Mouse (Mus musculus): ENCODE measurements around the gene Gm20388. TPM values are rescaled to one million over a fixed set of nuclear protein-coding genes. Genes with fewer than 3 reads are reported as not detected.

Gm20388 gene
- polyA plus RNA-seq, 1 experiment from 2014 or later: not detected

- no peak for ATAC-seq (ENCODE audit: insufficient number of reproducible peaks, insufficient read depth, low FRiP score, low read depth)
- peaks cover 17 to 29% of the 10 kb centered on the region in 2 experiments for H3K4me1 ChIP-seq (ENCODE audit: control insufficient read depth in 2 of 2, insufficient read depth in 2 of 2, low read length in 2 of 2)
- H3K27me3 ChIP-seq (ENCODE audit: control insufficient read depth, insufficient read depth, low read length): no peaks in the 10 kb centered on the region
- H3K27ac ChIP-seq (replicated peaks in 1 of 2; ENCODE audit: control insufficient read depth in 1 of 2, insufficient read depth in 1 of 2, low read depth in 2 of 2, low read length in 2 of 2): peak overlapping the region; percentile 84 to 92
- no peak overlapping the region for H3K4me3 ChIP-seq (ENCODE audit: control insufficient read depth in 1 of 2, insufficient read depth in 1 of 2, low read depth in 1 of 2, low read length in 2 of 2)
- 0 out of 2 replicates have a peak overlapping the region, but pooled peaks have one; percentile 90 for H3K9ac ChIP-seq (ENCODE audit: low read length)
- 40% methylated on average over 2 of the region's 2 CpGs for WGBS
- no peaks in the 10 kb centered on the region for H3K36me3 ChIP-seq (ENCODE audit: control insufficient read depth, insufficient read depth, low read length)
- H3K9me3 ChIP-seq (ENCODE audit: control insufficient read depth, low read length): no peaks in the 10 kb centered on the region
- 0 out of 2 replicates have a peak overlapping the region, but pooled peaks have one; percentile 79 for H3K4me2 ChIP-seq (ENCODE audit: low read length)
These were observed 4319.2 kb downstream of the Gm20388 start for GRCm38 (mm10) chr8:124229883-124230282.

DNA sequence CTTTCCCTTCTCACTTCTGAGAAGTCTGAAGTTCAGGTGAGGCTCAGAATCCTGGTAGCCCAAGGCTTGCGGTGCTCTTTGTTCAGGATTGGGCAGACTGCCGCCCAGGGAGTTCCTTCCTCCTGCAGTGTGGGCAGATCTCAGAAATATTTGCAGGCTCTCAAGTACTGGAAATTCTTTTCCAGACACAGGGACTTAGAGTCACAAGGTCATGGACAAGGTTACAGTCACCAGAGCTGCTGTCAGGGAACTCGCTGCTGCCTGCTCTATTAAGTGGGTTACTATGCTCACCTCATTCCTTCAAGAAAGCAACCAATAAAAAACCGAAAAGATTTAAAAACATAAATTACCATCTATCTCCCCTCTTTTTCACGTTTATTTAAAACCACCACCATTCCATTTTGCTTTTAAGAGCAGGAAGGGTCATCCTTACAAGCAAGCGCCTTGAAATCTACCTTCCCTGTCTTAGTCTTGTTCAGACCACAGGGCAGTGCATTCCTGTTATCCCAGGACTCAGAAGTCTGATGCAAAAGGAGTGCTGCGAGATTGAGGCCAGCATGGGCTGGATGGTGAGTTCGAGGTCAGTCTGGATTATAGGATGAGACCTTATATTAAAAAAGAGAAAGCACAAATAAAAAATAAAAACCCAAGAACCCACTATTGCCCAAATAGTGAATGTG is 4320.0 kb downstream of the Gm20388 start:
- H3K9ac ChIP-seq (ENCODE audit: low read length): peak overlapping the region; percentile 90
- peak overlapping the region; percentile 71 to 92 for H3K4me3 ChIP-seq (ENCODE audit: control insufficient read depth in 1 of 2, insufficient read depth in 1 of 2, low read depth in 1 of 2, low read length in 2 of 2)
- peak; percentile 20; the same call in 1 of the 2 replicates for ATAC-seq (ENCODE audit: insufficient number of reproducible peaks, insufficient read depth, low FRiP score, low read depth)
- peaks cover 17 to 31% of the 10 kb centered on the region in 2 experiments for H3K4me1 ChIP-seq (ENCODE audit: control insufficient read depth in 2 of 2, insufficient read depth in 2 of 2, low read length in 2 of 2)
- no peaks in the 10 kb centered on the region for H3K27me3 ChIP-seq (ENCODE audit: control insufficient read depth, insufficient read depth, low read length)
- peak overlapping the region; percentile 84 to 92 for H3K27ac ChIP-seq (replicated peaks in 1 of 2; ENCODE audit: control insufficient read depth in 1 of 2, insufficient read depth in 1 of 2, low read depth in 2 of 2, low read length in 2 of 2)
- no peaks in the 10 kb centered on the region for H3K36me3 ChIP-seq (ENCODE audit: control insufficient read depth, insufficient read depth, low read length)
- H3K4me2 ChIP-seq (ENCODE audit: low read length): peak overlapping the region; percentile 79
- no peaks in the 10 kb centered on the region for H3K9me3 ChIP-seq (ENCODE audit: control insufficient read depth, low read length)
- WGBS: 20% methylated on average over 8 of the region's 8 CpGs

- Histone ChIP-seq H3K27me3 (ENCODE audit: control insufficient read depth, insufficient read depth, low read length) (no peaks in the 10 kb centered on the region), H3K27ac (replicated peaks in 1 of 2; ENCODE audit: control insufficient read depth in 1 of 2, insufficient read depth in 1 of 2, low read depth in 2 of 2, low read length in 2 of 2) (peak within 1 kb of the TSS; percentile 84 to 92), H3K4me1 (ENCODE audit: control insufficient read depth in 2 of 2, insufficient read depth in 2 of 2, low read length in 2 of 2) (peaks cover 17 to 35% of the 10 kb centered on the region in 2 experiments), H3K4me3 (ENCODE audit: control insufficient read depth in 1 of 2, insufficient read depth in 1 of 2, low read depth in 1 of 2, low read length in 2 of 2) (peak within 1 kb of the TSS; percentile 71 to 92), H3K4me2 (ENCODE audit: low read length) (peak within 1 kb of the TSS; percentile 79), H3K36me3 (ENCODE audit: control insufficient read depth, insufficient read depth, low read length) (no peaks in the 10 kb centered on the region), H3K9ac (ENCODE audit: low read length) (peak within 1 kb of the TSS; percentile 90), H3K9me3 (ENCODE audit: control insufficient read depth, low read length) (no peaks in the 10 kb centered on the region)
- WGBS: under 1% methylated on average over 45 of the region's 53 CpGs
- peak; percentile 79 for ATAC-seq (ENCODE audit: insufficient number of reproducible peaks, insufficient read depth, low FRiP score, low read depth)
These were observed 4320.5 kb downstream of the Gm20388 start, which contains the start of gene Galnt2 for GRCm38 (mm10) chr8:124231176-124231484. Galnt2 (plus strand) TSS chr8:124231391.

DNA sequence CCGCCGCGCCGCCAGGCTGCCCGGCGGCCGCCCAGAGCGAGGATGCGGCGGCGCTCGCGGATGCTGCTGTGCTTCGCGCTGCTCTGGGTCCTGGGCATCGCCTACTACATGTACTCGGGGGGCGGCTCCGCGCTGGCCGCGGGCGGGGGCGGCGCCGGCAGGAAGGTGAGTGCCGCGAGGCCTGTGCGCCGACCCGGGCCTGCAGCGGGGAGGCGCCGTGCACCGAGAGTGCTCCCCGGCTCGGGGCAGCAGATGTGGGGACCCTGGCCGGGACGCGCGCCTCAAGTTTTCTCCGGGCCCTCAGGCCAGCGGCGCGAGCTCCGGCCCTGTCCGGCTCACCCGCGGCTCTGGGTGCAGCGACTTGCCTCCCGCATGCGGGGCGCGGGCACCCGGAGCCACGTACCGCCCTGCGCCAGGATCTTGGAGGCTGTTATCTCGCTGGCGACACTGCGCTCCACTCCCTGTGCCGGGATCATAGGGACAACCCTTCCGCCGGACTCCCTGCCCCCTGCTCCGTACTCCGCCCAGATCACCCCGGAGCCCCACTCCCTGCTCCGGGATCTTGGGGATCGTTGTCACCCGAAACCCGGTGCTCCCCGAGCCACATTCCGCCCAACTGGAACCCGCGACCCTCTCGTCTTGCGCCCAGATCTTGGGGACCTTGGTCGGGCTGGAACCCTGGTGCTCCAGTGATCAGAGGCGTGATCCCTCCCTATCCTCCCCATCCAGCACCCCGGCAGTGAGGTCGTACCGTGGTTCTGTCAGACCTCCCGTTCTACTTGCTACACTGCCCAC is 4321.0 kb downstream of the Gm20388 start:
- ATAC-seq (ENCODE audit: insufficient number of reproducible peaks, insufficient read depth, low FRiP score, low read depth): peak; percentile 71
- H3K4me1 ChIP-seq (ENCODE audit: control insufficient read depth in 2 of 2, insufficient read depth in 2 of 2, low read length in 2 of 2): peaks cover 17 to 35% of the 10 kb centered on the region in 2 experiments
- H3K9me3 ChIP-seq (ENCODE audit: control insufficient read depth, low read length): no peaks in the 10 kb centered on the region
- H3K27me3 ChIP-seq (ENCODE audit: control insufficient read depth, insufficient read depth, low read length): no peaks in the 10 kb centered on the region
- peak overlapping the region; percentile 90 for H3K9ac ChIP-seq (ENCODE audit: low read length)
- under 1% methylated on average over 65 of the region's 83 CpGs for WGBS
- H3K4me2 ChIP-seq (ENCODE audit: low read length): peak overlapping the region; percentile 79
- peak overlapping the region in 1 of 2 experiments; percentile 92; a peak in 2 of 4 replicates for H3K27ac ChIP-seq (replicated peaks in 1 of 2; ENCODE audit: control insufficient read depth in 1 of 2, insufficient read depth in 1 of 2, low read depth in 2 of 2, low read length in 2 of 2)
- H3K4me3 ChIP-seq (ENCODE audit: control insufficient read depth in 1 of 2, insufficient read depth in 1 of 2, low read depth in 1 of 2, low read length in 2 of 2): peak overlapping the region; percentile 71 to 92
- no peaks in the 10 kb centered on the region for H3K36me3 ChIP-seq (ENCODE audit: control insufficient read depth, insufficient read depth, low read length)

GRCm38 (mm10) chr8:124232280-124232600 is 4321.6 kb downstream of the Gm20388 start:
- Histone ChIP-seq H3K27me3 (ENCODE audit: control insufficient read depth, insufficient read depth, low read length) (no peaks in the 10 kb centered on the region), H3K9me3 (ENCODE audit: control insufficient read depth, low read length) (no peaks in the 10 kb centered on the region), H3K4me2 (ENCODE audit: low read length) (peak overlapping the region; percentile 79), H3K9ac (ENCODE audit: low read length) (peak overlapping the region; percentile 90), H3K36me3 (ENCODE audit: control insufficient read depth, insufficient read depth, low read length) (no peaks in the 10 kb centered on the region), H3K4me3 (ENCODE audit: control insufficient read depth in 1 of 2, insufficient read depth in 1 of 2, low read depth in 1 of 2, low read length in 2 of 2) (peak overlapping the region; percentile 71 to 92), H3K27ac (replicated peaks in 1 of 2; ENCODE audit: control insufficient read depth in 1 of 2, insufficient read depth in 1 of 2, low read depth in 2 of 2, low read length in 2 of 2) (no peak overlapping the region), H3K4me1 (ENCODE audit: control insufficient read depth in 2 of 2, insufficient read depth in 2 of 2, low read length in 2 of 2) (peaks cover 17 to 35% of the 10 kb centered on the region in 2 experiments)
- ATAC-seq (ENCODE audit: insufficient number of reproducible peaks, insufficient read depth, low FRiP score, low read depth): no peak
- 6% methylated on average over 18 of the region's 18 CpGs for WGBS

- Histone ChIP-seq H3K36me3 (ENCODE audit: control insufficient read depth, insufficient read depth, low read length) (no peaks in the 10 kb centered on the region), H3K9ac (ENCODE audit: low read length) (no peak overlapping the region)
These were observed 4323.9 kb downstream of the Gm20388 start for GRCm38 (mm10) chr8:124234496-124234895.

GRCm38 (mm10) chr8:124235536-124235935 is 4324.9 kb downstream of the Gm20388 start:
- H3K4me1 ChIP-seq (ENCODE audit: control insufficient read depth in 2 of 2, insufficient read depth in 2 of 2, low read length in 2 of 2): peaks cover 27 to 52% of the 10 kb centered on the region in 2 experiments
- 81% methylated on average over 4 of the region's 4 CpGs for WGBS

More at GRCm38 (mm10) chr8:124234496-124234895, 4323.9 kb downstream of the Gm20388 start:
- H3K4me1 ChIP-seq (ENCODE audit: control insufficient read depth in 2 of 2, insufficient read depth in 2 of 2, low read length in 2 of 2): peaks cover 26 to 50% of the 10 kb centered on the region in 2 experiments
- no peaks in the 10 kb centered on the region for H3K9me3 ChIP-seq (ENCODE audit: control insufficient read depth, low read length)
- 61% methylated on average over 2 of the region's 2 CpGs for WGBS
- no peak for ATAC-seq (ENCODE audit: insufficient number of reproducible peaks, insufficient read depth, low FRiP score, low read depth)
- H3K4me2 ChIP-seq (ENCODE audit: low read length): no peak overlapping the region
- H3K27ac ChIP-seq (replicated peaks in 1 of 2; ENCODE audit: control insufficient read depth in 1 of 2, insufficient read depth in 1 of 2, low read depth in 2 of 2, low read length in 2 of 2): no peak overlapping the region
- H3K27me3 ChIP-seq (ENCODE audit: control insufficient read depth, insufficient read depth, low read length): no peaks in the 10 kb centered on the region
- H3K4me3 ChIP-seq (ENCODE audit: control insufficient read depth in 1 of 2, insufficient read depth in 1 of 2, low read depth in 1 of 2, low read length in 2 of 2): no peak overlapping the region

More at GRCm38 (mm10) chr8:124235536-124235935, 4324.9 kb downstream of the Gm20388 start:
- no peaks in the 10 kb centered on the region for H3K9me3 ChIP-seq (ENCODE audit: control insufficient read depth, low read length)
- H3K27ac ChIP-seq (replicated peaks in 1 of 2; ENCODE audit: control insufficient read depth in 1 of 2, insufficient read depth in 1 of 2, low read depth in 2 of 2, low read length in 2 of 2): no peak overlapping the region
- H3K9ac ChIP-seq (ENCODE audit: low read length): no peak overlapping the region
- no peaks in the 10 kb centered on the region for H3K36me3 ChIP-seq (ENCODE audit: control insufficient read depth, insufficient read depth, low read length)
- no peak overlapping the region for H3K4me3 ChIP-seq (ENCODE audit: control insufficient read depth in 1 of 2, insufficient read depth in 1 of 2, low read depth in 1 of 2, low read length in 2 of 2)
- H3K27me3 ChIP-seq (ENCODE audit: control insufficient read depth, insufficient read depth, low read length): no peaks in the 10 kb centered on the region
- no peak overlapping the region for H3K4me2 ChIP-seq (ENCODE audit: low read length)
- ATAC-seq (ENCODE audit: insufficient number of reproducible peaks, insufficient read depth, low FRiP score, low read depth): no peak

Measured in heart, embryonic 14.5 days (tissue).